Mouse (Mus musculus) ES-E14 (cell line): ENCODE results near the gene Gm49486.

Experiments
- ZC3H11A ChIP-seq: IDR thresholded peaks from 2 replicates; pipeline ENCODE4 v1.6.1; 2012; ENCODE audit warnings: low read depth, mild to moderate bottlenecking, inconsistent platforms, low read length, borderline replicate concordance
- ZNF384 ChIP-seq: IDR thresholded peaks from 2 replicates; pipeline ENCODE4 v1.6.1; 2012; ENCODE audit warnings: low read depth, low read length, inconsistent platforms

GRCm38 (mm10) chr15:79303725-79304124 is 74.5 kb downstream of the Gm49486 start:
- no peak for TF ChIP-seq ZNF384
- TF ChIP-seq ZC3H11A: no peak
